Mouse (Mus musculus) megakaryocyte, embryonic 14.5 days (primary cell): ENCODE measurements around the gene Gm37240.

Source experiments
- FLI1 ChIP-seq: IDR thresholded peaks from 2 replicates; pipeline ENCODE4 v1.6.1; 2012; ENCODE audit warnings: low read length, inconsistent platforms, mixed read lengths
- GATA1 ChIP-seq: IDR thresholded peaks from 3 replicates; pipeline ENCODE4 v1.6.1; 2012; ENCODE audit warnings: mixed read lengths, low read length, inconsistent platforms, borderline replicate concordance

DNA sequence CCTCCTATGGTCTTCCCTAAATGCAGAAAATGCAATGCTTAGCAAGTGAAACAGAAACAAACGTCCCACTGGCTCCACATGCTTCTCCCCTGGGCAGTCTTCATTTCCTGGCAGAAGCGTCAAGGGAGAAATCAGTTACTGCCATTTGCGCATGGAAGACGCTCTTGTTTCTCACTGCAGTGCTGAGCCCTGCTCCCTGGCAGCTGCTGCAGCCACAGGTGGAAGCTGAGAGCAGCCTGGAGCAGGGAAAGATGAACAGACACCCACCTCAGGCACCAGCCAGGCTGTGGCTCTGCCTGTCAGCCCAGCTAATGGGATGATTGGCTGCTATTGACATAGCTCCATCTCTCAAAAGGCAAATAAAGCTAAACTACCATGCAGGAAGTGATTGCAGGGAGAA, 578.6 kb downstream of the Gm37240 start:
- TF ChIP-seq FLI1 (no peak), GATA1 (no peak)
